Mouse (Mus musculus) midbrain, embryonic 16.5 days (tissue): ENCODE data around the gene Kcnab2. TPM values are rescaled to one million over a fixed set of nuclear protein-coding genes. Genes with fewer than 3 reads are reported as not detected.

ENCODE experiments used
- ATAC-seq: fragments of 200-750 bp; cut with Nextera tagmentation; 2 replicates; pipeline ENCODE4 v1.8.0; 2017; ENCODE audit warnings: moderate TSS enrichment
- H3K27ac ChIP-seq: fragments of 300-500 bp; sonication (generic); 2 replicates; pipeline ENCODE4 v1.5.1; 2014; ENCODE audit warnings: mild to moderate bottlenecking, low read length, mixed read lengths
- H3K27me3 ChIP-seq: fragments of 300-500 bp; sonication (generic); 2 replicates; pipeline ENCODE4 v1.6.1; 2014; ENCODE audit warnings: low read depth, low read length, mixed read lengths; ENCODE audit not compliant: control insufficient read depth, insufficient read depth
- H3K36me3 ChIP-seq: fragments of 300-500 bp; sonication (generic); 2 replicates; pipeline ENCODE4 v1.6.1; 2014; ENCODE audit warnings: mild to moderate bottlenecking, low read length, moderate library complexity, mixed read lengths; ENCODE audit not compliant: control insufficient read depth, insufficient read depth
- H3K4me1 ChIP-seq: fragments of 300-500 bp; sonication (generic); 2 replicates; pipeline ENCODE4 v1.6.1; 2014; ENCODE audit warnings: mild to moderate bottlenecking, low read length, mixed read lengths; ENCODE audit not compliant: control insufficient read depth, insufficient read depth
- H3K4me2 ChIP-seq: fragments of 300-500 bp; sonication (generic); 2 replicates; pipeline ENCODE4 v1.6.1; 2014; ENCODE audit warnings: mild to moderate bottlenecking, low read length, mixed read lengths
- H3K4me3 ChIP-seq: fragments of 300-500 bp; sonication (generic); 2 replicates; pipeline ENCODE4 v1.5.1; 2014; ENCODE audit warnings: low read depth, mild to moderate bottlenecking, low read length, moderate library complexity, mixed read lengths
- H3K9ac ChIP-seq: fragments of 300-500 bp; sonication (generic); 2 replicates; pipeline ENCODE4 v1.6.1; 2014; ENCODE audit warnings: low read depth, low read length, mixed read lengths
- H3K9me3 ChIP-seq: fragments of 300-500 bp; sonication (generic); replicated peaks from 2 replicates; pipeline ENCODE4 v1.6.1; 2014; ENCODE audit warnings: mild to moderate bottlenecking, low read length, mixed read lengths; ENCODE audit not compliant: control insufficient read depth, poor library complexity, severe bottlenecking
- WGBS: fragments of 180-500 bp; shearing (Covaris S2); extraction: QIAGEN DNeasy Blood & Tissue Kit; methylation state at CpG from one replicate; pipeline ENCODE4 v1.1.7; 2014; 5-methylcytosine and 5-hydroxymethylcytosine counted together
- polyA plus RNA-seq: library from polyadenylated mRNA; unstranded; fragments of >200 nt; fragmentation: Nextera tagmentation; extraction: Ambion mirVana; gene quantifications from 2 replicates; pipeline ENCODE4 v1.2.1, GENCODE M21; 2015

Gene Kcnab2
- polyA plus RNA-seq, 1 experiment from 2014 or later, result 29.8 TPM

- H3K9ac ChIP-seq, result peak overlapping the region; percentile 48; the same call in 1 of the 2 replicates
- no peaks in the 10 kb centered on the region for H3K9me3 ChIP-seq
- H3K4me3 ChIP-seq, result no peak overlapping the region
- H3K27ac ChIP-seq, result peak overlapping the region; percentile 90
- H3K4me2 ChIP-seq, result peak overlapping the region; percentile 62; the same call in 1 of the 2 replicates
- peaks cover 37% of the 10 kb centered on the region for H3K4me1 ChIP-seq
- ATAC-seq, result peak; percentile 31
- peaks cover 11% of the 10 kb centered on the region for H3K36me3 ChIP-seq
- WGBS, result 6% methylated on average over 14 of the region's 14 CpGs
- H3K27me3 ChIP-seq, result no peaks in the 10 kb centered on the region
These were observed 126.0 kb downstream of the Kcnab2 start for GRCm38 (mm10) chr4:152351422-152352305.

- no peaks in the 10 kb centered on the region for H3K9me3 ChIP-seq
- H3K4me3 ChIP-seq, result 0 out of 2 replicates have a peak overlapping the region, but pooled peaks have one; percentile 22
- peak overlapping the region; percentile 90 for H3K27ac ChIP-seq
- no peak for ATAC-seq
- peaks cover 11% of the 10 kb centered on the region for H3K36me3 ChIP-seq
- peak overlapping the region; percentile 62 for H3K4me2 ChIP-seq
- peak overlapping the region; percentile 50 for H3K9ac ChIP-seq
- WGBS, result 34% methylated on average over 8 of the region's 8 CpGs
- H3K4me1 ChIP-seq, result peaks cover 37% of the 10 kb centered on the region
- no peaks in the 10 kb centered on the region for H3K27me3 ChIP-seq
These were observed 126.8 kb downstream of the Kcnab2 start for GRCm38 (mm10) chr4:152350722-152351421.

GRCm38 (mm10) chr4:152349837-152350381, 127.8 kb downstream of the Kcnab2 start:
- Histone ChIP-seq H3K27ac (peak overlapping the region; percentile 90), H3K9me3 (no peaks in the 10 kb centered on the region), H3K4me3 (peak overlapping the region; percentile 22), H3K9ac (peak overlapping the region; percentile 67), H3K36me3 (peaks cover 11% of the 10 kb centered on the region), H3K27me3 (no peaks in the 10 kb centered on the region), H3K4me1 (peaks cover 37% of the 10 kb centered on the region), H3K4me2 (peak overlapping the region; percentile 62)
- peak; percentile 78 for ATAC-seq
- 5% methylated on average over 16 of the region's 17 CpGs for WGBS

- 59% methylated on average over 7 of the region's 7 CpGs for WGBS
- Histone ChIP-seq H3K36me3 (no peaks in the 10 kb centered on the region), H3K9ac (no peak overlapping the region; the same call in 1 of the 2 replicates), H3K9me3 (no peaks in the 10 kb centered on the region), H3K27me3 (no peaks in the 10 kb centered on the region), H3K4me2 (no peak overlapping the region), H3K4me3 (no peak overlapping the region), H3K4me1 (peaks cover 45% of the 10 kb centered on the region), H3K27ac (no peak overlapping the region)
- no peak for ATAC-seq
These were observed 132.4 kb downstream of the Kcnab2 start for GRCm38 (mm10) chr4:152345120-152345889.

GRCm38 (mm10) chr4:152344651-152345050, 133.0 kb downstream of the Kcnab2 start:
- H3K9ac ChIP-seq, result no peak overlapping the region
- no peak for ATAC-seq
- H3K27me3 ChIP-seq, result no peaks in the 10 kb centered on the region
- H3K4me1 ChIP-seq, result peaks cover 44% of the 10 kb centered on the region
- no peak overlapping the region for H3K4me2 ChIP-seq
- WGBS, result 62% methylated on average over 7 of the region's 7 CpGs
- H3K36me3 ChIP-seq, result no peaks in the 10 kb centered on the region
- no peak overlapping the region for H3K4me3 ChIP-seq
- no peak overlapping the region for H3K27ac ChIP-seq
- H3K9me3 ChIP-seq, result no peaks in the 10 kb centered on the region

- H3K4me3 ChIP-seq, result no peak overlapping the region
- no peak overlapping the region for H3K4me2 ChIP-seq
- H3K27ac ChIP-seq, result no peak overlapping the region
- H3K27me3 ChIP-seq, result no peaks in the 10 kb centered on the region
- no peaks in the 10 kb centered on the region for H3K9me3 ChIP-seq
- no peak for ATAC-seq
- peaks cover 31% of the 10 kb centered on the region for H3K4me1 ChIP-seq
- H3K36me3 ChIP-seq, result no peaks in the 10 kb centered on the region
- 9% methylated on average over 5 of the region's 5 CpGs for WGBS
- H3K9ac ChIP-seq, result no peak overlapping the region
These were observed 134.4 kb downstream of the Kcnab2 start for GRCm38 (mm10) chr4:152343296-152343695.

Other genes starting within 250 kb of the Kcnab2 start
- gene Gpr153, start 203.6 kb downstream of the Kcnab2 start, polyA plus RNA-seq, result 13.8 and 16.2 TPM in 2 replicates
- 0.19 and 0.41 TPM in 2 replicates for gene Hes3, start 186.2 kb downstream of the Kcnab2 start, polyA plus RNA-seq
- gene Icmt, start 180.6 kb downstream of the Kcnab2 start, polyA plus RNA-seq, result 20.6 and 20.7 TPM in 2 replicates
- gene Rnf207, start 158.9 kb downstream of the Kcnab2 start, polyA plus RNA-seq, result 6.4 and 9.5 TPM in 2 replicates
- gene Rpl22, start 152.1 kb downstream of the Kcnab2 start, polyA plus RNA-seq, result 117 and 136 TPM in 2 replicates
- 55.2 and 66.7 TPM in 2 replicates for gene Chd5, start 139.2 kb downstream of the Kcnab2 start, polyA plus RNA-seq
- gene Nphp4, start 1.2 kb downstream of the Kcnab2 start, polyA plus RNA-seq, result 5.7 and 6.4 TPM in 2 replicates